Mouse (Mus musculus) ES-Bruce4 (cell line): ENCODE data around the gene Krt222. TPM values are rescaled to one million over a fixed set of nuclear protein-coding genes. Genes with fewer than 3 reads are reported as not detected.
"Not testable (repeated sequence)": the region's sequence is repeated elsewhere in the genome, so short reads cannot be mapped to it uniquely, and the experiment has no call there.

Source experiments
- H3K27ac ChIP-seq: 2 replicates; pipeline ENCODE4 v1.5.1; 2012; ENCODE audit warnings: low read length, inconsistent platforms; ENCODE audit not compliant: insufficient read depth
- H3K27me3 ChIP-seq: 2 replicates; pipeline ENCODE4 v1.6.1; 2012; ENCODE audit warnings: mild to moderate bottlenecking, low read length, inconsistent platforms; ENCODE audit not compliant: control insufficient read depth, poor library complexity, insufficient read depth, severe bottlenecking
- H3K36me3 ChIP-seq: 2 replicates; pipeline ENCODE4 v1.6.1; 2012; ENCODE audit warnings: inconsistent platforms, mild to moderate bottlenecking, low read length, moderate library complexity; ENCODE audit not compliant: control insufficient read depth, poor library complexity, insufficient read depth, severe bottlenecking
- H3K4me1 ChIP-seq: one replicate; pipeline ENCODE4 v1.8.1; 2011; ENCODE audit warnings: low read length; ENCODE audit not compliant: control insufficient read depth, insufficient read depth
- H3K4me3 ChIP-seq: 2 replicates; pipeline ENCODE4 v1.5.1; 2011; ENCODE audit warnings: low read depth, mild to moderate bottlenecking, low read length
- H3K9ac ChIP-seq: 2 replicates; pipeline ENCODE4 v1.6.1; 2012; ENCODE audit warnings: low read depth, mild to moderate bottlenecking, inconsistent platforms; ENCODE audit not compliant: poor library complexity, severe bottlenecking
- H3K9me3 ChIP-seq: replicated peaks from 2 replicates; pipeline ENCODE4 v1.6.1; 2012; ENCODE audit warnings: mild to moderate bottlenecking, low read length, inconsistent platforms; ENCODE audit not compliant: control insufficient read depth, poor library complexity, insufficient read depth, severe bottlenecking
- CTCF ChIP-seq: IDR thresholded peaks from one replicate; pipeline ENCODE4 v1.8.1; 2011; ENCODE audit warnings: low read depth, low read length
- EP300 ChIP-seq: IDR thresholded peaks from 2 replicates; pipeline ENCODE4 v1.6.1; 2011; ENCODE audit warnings: low read depth, low read length; ENCODE audit not compliant: insufficient read depth
- POLR2A ChIP-seq: IDR thresholded peaks from one replicate; pipeline ENCODE4 v1.8.1; 2011; ENCODE audit warnings: low read length; ENCODE audit not compliant: insufficient read depth
- polyA plus RNA-seq: library from polyadenylated mRNA; stranded (reverse); fragments of >200 nt; gene quantifications from 2 replicates; pipeline ENCODE4 v1.2.4, GENCODE M21; 2011; ENCODE audit warnings: low read depth; ENCODE audit not compliant: missing spikeins, insufficient read depth, insufficient read length

The Krt222 gene
- polyA plus RNA-seq, 1 experiment: 0.19 TPM

DNA sequence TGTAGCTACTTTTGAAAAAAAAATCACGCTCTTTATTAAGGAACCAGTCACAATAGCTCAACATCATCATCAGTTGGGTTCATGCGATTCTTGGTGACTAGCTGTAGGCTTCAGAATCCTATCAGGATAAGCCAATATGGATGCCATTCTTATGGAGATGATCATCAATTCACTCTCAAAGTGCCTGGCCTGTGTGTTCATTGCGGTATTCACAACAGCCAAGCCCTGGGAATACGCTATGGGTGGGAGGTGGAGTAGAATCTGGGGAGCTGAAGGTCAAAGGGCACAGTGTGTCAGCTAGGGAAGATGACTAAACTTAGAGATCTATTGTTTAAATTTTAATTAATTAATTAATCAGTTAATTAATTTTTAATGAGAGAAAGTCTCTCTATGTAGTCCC lies 4.0 kb upstream of the Krt222 start:
- Histone ChIP-seq H3K4me3 (no peak overlapping the region), H3K9me3 (no peaks in the 10 kb centered on the region), H3K27me3 (no peaks in the 10 kb centered on the region), H3K9ac (no peak overlapping the region), H3K27ac (no peak overlapping the region), H3K4me1 (peaks cover 2% of the 10 kb centered on the region), H3K36me3 (no peaks in the 10 kb centered on the region)
- TF ChIP-seq POLR2A (no peak), EP300 (no peak), CTCF (no peak)

- H3K4me1 ChIP-seq, H3K27ac ChIP-seq, H3K9me3 ChIP-seq, H3K4me3 ChIP-seq, H3K9ac ChIP-seq, H3K27me3 ChIP-seq, H3K36me3 ChIP-seq: not testable (repeated sequence)
Measured at GRCm38 (mm10) chr11:99244519-99244918, 634 bp upstream of the Krt222 start.

DNA sequence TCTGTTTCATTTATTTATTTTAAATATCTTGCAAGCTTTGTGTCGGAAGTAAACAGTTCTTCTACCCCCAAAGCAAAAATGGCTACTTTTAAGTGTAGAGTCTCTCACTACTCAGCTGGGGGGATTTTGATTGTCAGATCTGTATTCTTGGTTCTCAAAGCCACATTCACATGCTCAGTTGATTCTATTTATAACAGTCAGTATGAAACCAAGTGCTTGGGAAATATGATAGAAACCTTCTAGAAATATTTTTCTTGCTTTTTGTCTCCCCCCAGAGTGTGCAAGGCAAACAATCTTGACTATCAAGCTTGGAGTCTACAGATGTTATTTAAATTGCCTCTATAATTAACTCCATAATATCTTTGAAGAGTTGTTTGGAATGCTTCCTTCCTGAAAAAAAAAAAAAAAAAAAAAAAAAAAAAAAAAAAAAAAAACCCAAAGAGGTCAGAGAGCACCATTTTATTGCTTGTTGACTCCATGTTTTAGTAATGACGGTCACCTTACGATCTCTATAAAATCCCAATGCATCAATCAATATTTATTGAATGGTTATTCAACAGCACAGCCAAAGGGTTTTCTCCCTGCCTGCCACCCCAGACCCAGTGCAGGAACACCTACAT lies 575 bp downstream of the Krt222 start:
- H3K4me3 ChIP-seq: peak overlapping the region; percentile 16; the same call in 1 of the 2 replicates
- TF ChIP-seq POLR2A (no peak), CTCF (no peak), EP300 (no peak)
- no peak overlapping the region for H3K27ac ChIP-seq
- no peaks in the 10 kb centered on the region for H3K9me3 ChIP-seq
- no peak overlapping the region for H3K9ac ChIP-seq
- H3K36me3 ChIP-seq: no peaks in the 10 kb centered on the region
- H3K27me3 ChIP-seq: no peaks in the 10 kb centered on the region
- peaks cover 2% of the 10 kb centered on the region for H3K4me1 ChIP-seq

DNA sequence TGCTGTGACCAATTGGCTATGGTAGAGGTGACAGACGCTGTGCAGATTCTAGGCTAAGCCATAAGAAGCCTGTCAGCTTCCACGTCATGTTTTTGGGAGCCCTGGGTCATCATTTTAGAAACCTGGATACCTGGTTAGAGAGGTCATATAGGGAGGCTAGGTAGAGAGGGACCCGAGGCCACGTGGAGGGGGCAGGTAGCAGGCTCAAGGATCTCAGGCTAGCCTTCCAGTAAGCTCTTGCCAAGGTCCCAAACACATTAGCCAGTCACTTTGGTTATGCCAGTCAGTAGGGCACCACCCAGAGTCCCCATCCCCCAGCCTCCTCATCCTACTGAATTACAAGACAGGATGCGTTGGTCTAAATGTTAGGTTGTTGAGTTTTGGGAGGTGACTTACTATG lies 1.8 kb downstream of the Krt222 start:
- no peak for TF ChIP-seq POLR2A
- no peak for TF ChIP-seq CTCF
- TF ChIP-seq EP300: no peak
- no peaks in the 10 kb centered on the region for H3K9me3 ChIP-seq
- H3K4me3 ChIP-seq: no peak overlapping the region
- peaks cover 2% of the 10 kb centered on the region for H3K4me1 ChIP-seq
- H3K9ac ChIP-seq: no peak overlapping the region
- H3K27ac ChIP-seq: no peak overlapping the region
- no peaks in the 10 kb centered on the region for H3K27me3 ChIP-seq
- H3K36me3 ChIP-seq: no peaks in the 10 kb centered on the region

DNA sequence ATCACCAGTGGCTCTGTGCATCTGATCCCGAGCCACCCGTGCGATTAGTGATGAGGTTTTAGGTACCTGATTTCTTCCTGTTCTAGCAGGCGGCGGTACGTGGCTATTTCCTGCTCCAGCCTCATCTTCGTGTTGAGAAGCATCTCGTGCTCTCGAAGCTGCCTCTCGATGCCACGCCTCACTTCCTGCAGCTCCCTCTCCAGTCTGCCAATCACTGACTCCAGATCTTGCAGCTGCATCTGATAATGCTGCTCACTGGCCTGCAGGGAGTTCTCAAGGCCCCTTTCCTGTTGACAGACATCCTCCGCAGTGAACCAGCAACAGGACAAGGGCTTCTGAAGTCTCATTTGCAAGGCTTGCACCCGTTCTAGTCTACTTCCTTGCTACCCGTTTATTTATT lies 5.4 kb downstream of the Krt222 start:
- H3K4me1 ChIP-seq: no peaks in the 10 kb centered on the region
- H3K27ac ChIP-seq: no peak overlapping the region
- no peak overlapping the region for H3K4me3 ChIP-seq
- no peak overlapping the region for H3K9ac ChIP-seq
- H3K9me3 ChIP-seq: no peaks in the 10 kb centered on the region
- TF ChIP-seq EP300: no peak
- no peak for TF ChIP-seq CTCF
- TF ChIP-seq POLR2A: no peak
- no peaks in the 10 kb centered on the region for H3K27me3 ChIP-seq
- no peaks in the 10 kb centered on the region for H3K36me3 ChIP-seq

GRCm38 (mm10) chr11:99231049-99231816 lies 12.7 kb downstream of the Krt222 start:
- no peaks in the 10 kb centered on the region for H3K9me3 ChIP-seq
- H3K36me3 ChIP-seq: peaks cover 14% of the 10 kb centered on the region
- no peak for TF ChIP-seq CTCF
- TF ChIP-seq POLR2A: no peak
- no peak for TF ChIP-seq EP300
- no peaks in the 10 kb centered on the region for H3K27me3 ChIP-seq
- peak overlapping the region; percentile 98 for H3K9ac ChIP-seq
- H3K27ac ChIP-seq: peak overlapping the region; percentile 71
- peak overlapping the region; percentile 94 for H3K4me3 ChIP-seq
- peaks cover 2% of the 10 kb centered on the region for H3K4me1 ChIP-seq
